Mouse (Mus musculus) gastrocnemius, adult 2 months (tissue): Measurements from ENCODE around the gene Glis2. TPM values are rescaled to one million over a fixed set of nuclear protein-coding genes. Genes with fewer than 3 reads are reported as not detected.

Experiments used
- DNase-seq: peaks from one replicate; pipeline ENCODE4 v3.0.0; 2022
- H3K27ac ChIP-seq: fragments of 200-600 bp; 2 replicates; pipeline ENCODE4 v1.8.1; 2022; ENCODE audit warnings: mild to moderate bottlenecking
- H3K4me3 ChIP-seq: fragments of 200-600 bp; 2 replicates; pipeline ENCODE4 v1.8.1; 2022; ENCODE audit warnings: mild to moderate bottlenecking, moderate library complexity
- CTCF ChIP-seq: fragments of 200-600 bp; IDR thresholded peaks from 2 replicates; pipeline ENCODE4 v1.8.1; 2022; ENCODE audit warnings: antibody characterized with exemption, mild to moderate bottlenecking, moderate library complexity
- intact Hi-C: fragments of 180-260 bp; cut with DNase I; formaldehyde crosslinking; loops from one replicate; pipeline ENCODE4 v1.15.1; 2025
- total RNA-seq, 2 experiments: library from RNA; stranded (reverse); gene quantifications; 2 replicates each; pipeline ENCODE4 v1.2.3; 2021

Glis2 gene
- total RNA-seq, 2 experiments from 2014 or later, result 5.2 to 6.9 TPM

DNA sequence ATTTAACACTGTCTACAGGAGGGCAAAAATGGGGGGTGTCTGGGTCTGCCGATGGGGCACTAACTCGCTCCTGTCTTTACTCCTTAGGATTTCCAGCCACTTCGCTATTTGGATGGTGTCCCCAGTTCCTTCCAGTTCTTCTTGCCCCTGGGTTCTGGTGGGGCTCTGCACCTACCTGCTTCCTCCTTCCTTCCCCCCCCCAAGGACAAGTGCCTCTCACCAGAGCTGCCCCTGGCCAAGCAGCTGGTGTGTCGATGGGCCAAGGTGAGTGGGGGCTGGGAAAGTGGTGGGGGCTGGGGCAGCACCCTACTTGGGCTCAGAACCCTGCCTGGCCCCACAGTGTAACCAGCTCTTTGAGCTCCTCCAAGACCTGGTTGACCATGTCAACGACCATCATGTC, 16.7 kb downstream of the Glis2 start:
- H3K4me3 ChIP-seq, result no peak overlapping the region
- DNase-seq, result no peak
- intact Hi-C loops, result no loop called here
- no peak for TF ChIP-seq CTCF
- no peak overlapping the region for H3K27ac ChIP-seq

DNA sequence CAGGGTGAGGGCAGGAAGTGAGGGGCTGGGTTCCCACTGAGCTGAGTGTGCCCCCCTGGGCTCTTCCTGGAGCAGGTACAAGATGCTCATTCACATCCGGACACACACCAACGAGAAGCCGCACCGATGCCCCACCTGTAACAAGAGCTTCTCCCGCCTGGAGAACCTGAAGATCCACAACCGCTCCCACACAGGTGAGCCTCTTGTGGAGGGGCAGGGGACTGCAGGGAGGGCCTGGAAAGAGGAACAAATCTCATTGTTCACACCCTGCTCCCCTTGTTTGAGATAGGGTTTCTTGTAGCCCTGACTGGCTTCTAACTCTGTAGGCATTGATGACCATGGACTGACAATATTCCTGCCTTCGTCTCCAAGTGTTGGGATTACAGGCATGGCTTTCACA, 17.2 kb downstream of the Glis2 start:
- no peak for DNase-seq
- intact Hi-C loops, result no loop called here
- H3K4me3 ChIP-seq, result no peak overlapping the region
- no peak overlapping the region for H3K27ac ChIP-seq
- TF ChIP-seq CTCF, result no peak

DNA sequence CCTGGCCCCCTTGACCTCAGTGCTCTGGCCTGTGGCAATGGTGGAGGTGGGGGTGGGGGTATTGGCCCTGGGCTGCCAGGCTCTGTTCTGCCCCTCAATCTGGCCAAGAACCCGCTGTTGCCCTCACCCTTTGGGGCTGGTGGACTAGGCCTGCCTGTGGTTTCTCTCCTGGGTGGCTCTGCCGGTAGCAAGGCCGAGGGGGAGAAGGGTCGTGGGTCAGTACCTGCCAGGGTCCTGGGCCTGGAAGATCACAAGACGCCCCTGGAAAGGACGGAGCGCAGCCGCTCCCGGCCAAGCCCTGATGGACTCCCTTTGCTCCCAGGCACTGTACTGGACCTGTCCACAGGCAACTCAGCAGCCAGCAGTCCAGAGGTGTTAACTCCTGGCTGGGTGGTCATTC, 19.2 kb downstream of the Glis2 start:
- intact Hi-C loops, result no loop called here
- no peak for DNase-seq
- no peak overlapping the region for H3K27ac ChIP-seq
- H3K4me3 ChIP-seq, result no peak overlapping the region
- no peak for TF ChIP-seq CTCF

- Histone ChIP-seq H3K4me3 (no peak overlapping the region), H3K27ac (no peak overlapping the region)
- intact Hi-C loops, result no loop called here
- no peak for DNase-seq
- TF ChIP-seq CTCF, result no peak
These were observed 20.1 kb downstream of the Glis2 start for GRCm38 (mm10) chr16:4614639-4615038.

- H3K4me3 ChIP-seq, result no peak overlapping the region
- H3K27ac ChIP-seq, result no peak overlapping the region; the same call in 1 of the 2 replicates
- intact Hi-C loops, result no loop called here
- DNase-seq, result no peak
- no peak for TF ChIP-seq CTCF
These were observed 20.8 kb downstream of the Glis2 start for GRCm38 (mm10) chr16:4615297-4615696.

DNA sequence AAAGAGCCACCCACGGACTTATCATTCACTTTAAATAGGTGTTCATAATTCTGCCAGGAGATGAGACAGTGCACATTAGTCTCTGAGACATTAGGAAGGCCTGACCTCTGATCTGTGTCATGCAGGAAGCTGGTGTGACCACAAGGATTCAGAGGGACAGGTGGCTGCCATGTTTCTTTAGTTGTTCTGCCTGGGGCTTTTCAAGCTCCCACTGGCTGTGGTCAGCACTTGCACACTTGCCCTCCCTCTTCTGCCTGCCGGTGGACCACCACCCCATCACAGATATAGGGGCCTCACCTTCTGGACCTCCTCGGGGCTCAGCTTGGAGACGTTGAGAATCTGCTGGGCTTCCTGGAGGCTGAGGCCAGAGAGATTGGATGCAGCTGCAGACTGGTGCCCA, 22.3 kb downstream of the Glis2 start:
- Histone ChIP-seq H3K27ac (no peak overlapping the region), H3K4me3 (no peak overlapping the region)
- intact Hi-C loops, result no loop called here
- DNase-seq, result no peak
- TF ChIP-seq CTCF, result no peak

GRCm38 (mm10) chr16:4624074-4624473, 29.6 kb downstream of the Glis2 start:
- Histone ChIP-seq H3K4me3 (peak overlapping the region; percentile 97), H3K27ac (peak overlapping the region; percentile 96)
- no peak for TF ChIP-seq CTCF
- DNase-seq, result peak; percentile 16
- intact Hi-C loops, result no loop called here

- no peak for TF ChIP-seq CTCF
- intact Hi-C loops, result no loop called here
- Histone ChIP-seq H3K27ac (peak within 1 kb of the TSS; percentile 96), H3K4me3 (peak within 1 kb of the TSS; percentile 97)
- peak; percentile 96 for DNase-seq
These were observed 30.1 kb downstream of the Glis2 start, which contains the start of gene Pam16 for GRCm38 (mm10) chr16:4624481-4625110. Pam16 (minus strand) TSS chr16:4624988.

DNA sequence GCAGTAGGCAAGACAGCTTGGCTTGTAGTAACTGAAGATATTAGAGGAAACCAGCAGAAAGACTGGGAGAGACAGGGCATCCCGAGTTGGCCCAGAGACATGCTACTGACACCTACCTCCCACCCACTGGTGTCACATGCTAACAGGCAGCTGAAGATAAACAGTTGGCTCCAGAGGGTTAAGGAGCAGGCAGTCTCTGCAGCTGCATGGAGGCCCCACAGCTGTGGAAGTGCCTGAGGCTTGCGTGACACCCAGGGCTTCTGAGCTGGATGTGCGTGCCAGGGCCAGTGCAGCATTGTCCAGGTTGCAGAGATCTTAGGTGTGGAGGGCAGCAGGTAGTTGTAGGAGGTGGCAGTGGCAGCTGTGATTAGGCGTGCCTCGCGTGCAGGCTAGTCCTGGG, 32.6 kb downstream of the Glis2 start:
- no peak for TF ChIP-seq CTCF
- no peak for DNase-seq
- Histone ChIP-seq H3K27ac (no peak overlapping the region), H3K4me3 (no peak overlapping the region)
- intact Hi-C loops, result no loop called here

GRCm38 (mm10) chr16:4628898-4629419, 34.4 kb downstream of the Glis2 start:
- H3K27ac ChIP-seq, result no peak overlapping the region
- no peak overlapping the region for H3K4me3 ChIP-seq
- intact Hi-C loops, result no loop called here
- DNase-seq, result no peak
- no peak for TF ChIP-seq CTCF

- intact Hi-C loops, result loop anchor here (1.0 to 5.0 kb wide), 2 partner anchors 37 to 162 kb away; partner anchors contain the start of gene Cdip1
- Histone ChIP-seq H3K27ac (no peak overlapping the region), H3K4me3 (no peak overlapping the region)
- peak; percentile 90 for DNase-seq
- TF ChIP-seq CTCF, result no peak; the same call in 1 of the 2 replicates
These were observed 35.4 kb downstream of the Glis2 start for GRCm38 (mm10) chr16:4629950-4630349.

GRCm38 (mm10) chr16:4632050-4632449, 37.5 kb downstream of the Glis2 start:
- TF ChIP-seq CTCF, result peak; percentile 44
- H3K27ac ChIP-seq, result no peak overlapping the region
- no peak for DNase-seq
- intact Hi-C loops, result loop anchor here (5.0 kb wide), 1 partner anchor 160 kb away; the partner anchor contains the start of gene Cdip1
- H3K4me3 ChIP-seq, result no peak overlapping the region

DNA sequence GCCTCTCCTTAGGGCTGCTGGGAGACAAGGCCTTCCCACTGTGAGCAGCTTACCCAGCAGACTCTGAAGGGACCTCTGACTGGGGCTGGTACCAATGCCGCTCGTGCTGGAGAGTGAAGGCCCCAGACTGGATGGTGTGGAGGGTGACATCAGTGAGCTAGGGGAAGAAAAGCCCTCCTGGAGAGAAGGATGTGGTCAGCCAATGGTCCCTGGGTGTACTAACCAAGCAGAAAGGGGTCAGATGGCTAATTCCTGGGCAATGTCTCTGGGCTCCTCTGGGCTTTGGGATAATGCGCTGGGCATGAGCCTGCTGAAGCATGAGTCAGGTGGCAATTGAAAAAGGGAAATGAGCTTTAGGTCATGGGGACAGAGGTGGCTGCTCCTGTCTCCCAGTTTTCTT, 39.1 kb downstream of the Glis2 start:
- Histone ChIP-seq H3K27ac (no peak overlapping the region), H3K4me3 (no peak overlapping the region)
- no peak for TF ChIP-seq CTCF
- intact Hi-C loops, result loop anchor here (5.0 kb wide), 1 partner anchor 159 kb away; the partner anchor contains the start of gene Cdip1
- DNase-seq, result no peak

DNA sequence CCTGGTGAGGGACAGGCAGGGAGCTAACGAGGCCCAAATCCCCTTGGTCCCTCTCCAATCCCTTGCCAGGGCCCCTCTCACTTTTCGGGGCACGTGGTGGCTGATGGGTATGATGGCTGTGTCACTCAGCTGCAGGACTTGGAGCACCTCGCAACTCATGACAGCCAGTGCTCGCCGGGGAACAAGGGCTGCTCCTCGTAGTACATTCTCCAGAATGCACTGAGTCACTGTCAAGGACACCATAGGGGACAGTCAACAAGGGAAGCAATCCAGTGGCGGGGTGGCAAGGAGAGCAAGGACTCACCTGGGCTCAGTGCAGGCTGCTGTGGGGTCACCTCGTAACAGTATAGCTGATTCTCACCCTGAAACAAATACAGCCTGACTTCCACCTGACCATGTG, 40.2 kb downstream of the Glis2 start:
- no peak for TF ChIP-seq CTCF
- DNase-seq, result no peak
- Histone ChIP-seq H3K4me3 (no peak overlapping the region), H3K27ac (no peak overlapping the region)
- intact Hi-C loops, result loop anchor here (5.0 kb wide), 1 partner anchor 158 kb away; the partner anchor contains the start of gene Cdip1
